Mouse (Mus musculus): ENCODE data around the gene Gm45711.

DNA sequence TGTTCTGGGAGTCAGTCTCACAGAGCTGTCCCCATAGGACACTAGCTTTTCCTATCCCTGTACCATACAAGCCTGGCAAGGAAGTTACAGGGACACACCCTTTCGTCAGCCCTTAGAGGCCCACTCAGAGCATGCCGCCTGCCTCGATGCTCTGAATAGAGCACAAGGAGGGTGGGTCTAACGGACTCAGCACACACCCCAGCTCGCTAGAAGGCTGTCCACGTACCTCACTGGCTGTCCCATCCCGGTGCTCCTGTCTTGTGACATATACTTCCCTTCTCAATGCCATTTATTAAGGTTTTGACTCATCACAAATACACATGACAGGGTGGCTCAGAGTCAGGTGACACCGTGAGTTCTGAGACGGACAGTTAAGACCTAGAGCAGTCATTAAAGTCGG lies 44.6 kb upstream of the Gm45711 start:
- TF ChIP-seq GATA1 (IDR thresholded peaks at IDR 0.05; ENCODE audit: borderline replicate concordance, low read length) (no peak), FLI1 (IDR thresholded peaks at IDR 0.05; ENCODE audit: low read length) (no peak)

Data from megakaryocyte, embryonic 14.5 days (primary cell).